Mouse (Mus musculus): ENCODE results near the gene Fmr1nb.
"Not testable (repeated sequence)": the region's sequence is repeated elsewhere in the genome, so short reads cannot be mapped to it uniquely, and the experiment has no call there.

Fmr1nb gene

GRCm38 (mm10) chrX:68761606-68762005, at the start of gene Fmr1nb:
TSS of gene Fmr1nb (plus strand) at chrX:68761839.
- no peak for DNase-seq (ENCODE audit: low read depth, low spot score)

- no peak for DNase-seq (ENCODE audit: low read depth, low spot score)
These were observed 24.7 kb upstream of the Fmr1nb start for GRCm38 (mm10) chrX:68736902-68737301.

DNA sequence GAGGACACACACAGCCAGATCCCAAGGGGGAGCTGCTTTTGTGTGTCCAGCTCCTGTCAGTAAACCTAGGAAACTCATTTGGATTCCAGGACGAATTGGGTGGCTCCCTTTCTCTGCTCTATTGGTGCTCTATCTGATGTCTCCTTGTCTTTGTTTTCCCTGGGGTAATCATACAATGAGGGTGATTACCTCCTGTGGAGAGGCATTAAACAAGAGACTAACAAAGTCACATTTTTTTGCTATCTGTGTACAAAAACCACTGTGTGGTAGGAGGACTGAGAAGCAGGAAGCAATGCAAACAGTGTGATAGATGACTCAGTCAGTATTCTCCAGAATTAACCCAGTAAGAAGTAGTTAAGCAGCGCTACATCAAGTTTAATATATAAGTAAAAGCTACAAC, 21.6 kb upstream of the Fmr1nb start:
- no peak for DNase-seq (ENCODE audit: low read depth, low spot score)

DNA sequence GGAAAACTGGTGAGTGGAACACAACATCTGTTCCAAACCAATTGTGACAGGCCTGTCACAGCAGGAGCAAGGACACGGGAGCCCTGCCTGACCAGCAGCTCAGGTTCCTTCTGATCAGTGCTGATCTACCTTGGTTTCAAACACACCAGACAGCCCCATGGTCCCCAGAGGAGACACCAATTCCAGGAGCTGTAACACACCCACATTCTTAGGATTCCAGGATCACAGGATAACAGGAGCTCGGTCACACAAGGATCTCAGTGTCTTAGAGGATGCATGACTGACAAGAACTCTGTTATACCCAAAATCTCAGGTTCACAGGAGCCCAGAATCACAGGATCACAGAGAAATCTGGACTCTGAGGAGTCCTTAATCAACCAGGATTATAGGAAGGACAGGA, 58.8 kb downstream of the Fmr1nb start:
- DNase-seq (ENCODE audit: low read depth, low spot score): not testable (repeated sequence)

DNA sequence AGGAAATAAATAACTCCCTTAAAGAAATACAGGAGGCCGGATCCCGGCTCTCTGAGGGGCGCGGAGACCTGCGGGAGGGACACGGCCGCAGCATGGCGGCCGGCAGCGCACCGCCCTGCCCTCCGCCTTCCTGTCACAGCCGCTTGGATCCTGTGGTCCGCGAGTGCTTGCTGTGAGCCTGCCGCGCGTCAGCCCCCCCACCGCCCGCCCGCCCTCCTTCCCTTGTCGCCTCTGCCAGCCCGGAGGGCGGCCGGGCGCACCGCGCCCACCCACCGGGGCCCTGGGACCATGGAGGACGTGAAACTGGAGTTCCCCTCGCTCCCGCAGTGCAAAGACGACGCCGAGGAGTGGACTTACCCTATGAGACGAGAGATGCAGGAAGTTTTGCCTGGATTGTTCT, 59.4 kb downstream of the Fmr1nb start, which contains the start of gene Gm14698:
TSS of gene Gm14698 (plus strand) at position 35 of the 400 bp plus-strand sequence.
- not testable (repeated sequence) for DNase-seq (ENCODE audit: low read depth, low spot score)

GRCm38 (mm10) chrX:68839548-68840444, 78.2 kb downstream of the Fmr1nb start:
- DNase-seq (ENCODE audit: low read depth, low spot score): no peak
